Mouse (Mus musculus): Measurements from ENCODE around the gene Tbc1d25.

- TF ChIP-seq CHD2 (IDR thresholded peaks at IDR 0.05; ENCODE audit: low read depth, low read length): no peak
- TF ChIP-seq ZNF384 (IDR thresholded peaks at IDR 0.05; ENCODE audit: low read depth, low read length): no peak
- TF ChIP-seq MAFK (IDR thresholded peaks at IDR 0.05; ENCODE audit: insufficient read depth, low read depth, low read length): no peak
- TF ChIP-seq ZC3H11A (IDR thresholded peaks at IDR 0.05; ENCODE audit: borderline replicate concordance, low read depth, low read length): no peak
Measured at GRCm38 (mm10) chrX:8223473-8223872, 47.5 kb upstream of the Tbc1d25 start.
